Mouse (Mus musculus) E14TG2a.4 (cell line): ENCODE results near the gene Gcnt2.

Experiments used
- H3K27me3 ChIP-seq: 2 replicates; pipeline ENCODE4 v1.6.1; 2014; ENCODE audit warnings: low read length, control low read depth; ENCODE audit not compliant: insufficient read depth
- H3K36me3 ChIP-seq: 2 replicates; pipeline ENCODE4 v1.6.1; 2014; ENCODE audit warnings: low read length, control low read depth; ENCODE audit not compliant: insufficient read depth
- H3K4me1 ChIP-seq: replicated peaks from 2 replicates; pipeline ENCODE4 v1.6.1; 2014; ENCODE audit warnings: low read depth, low read length, control low read depth
- H3K4me3 ChIP-seq: replicated peaks from 2 replicates; pipeline ENCODE4 v1.5.1; 2014; ENCODE audit warnings: mild to moderate bottlenecking, low read length
- H3K9me3 ChIP-seq: 2 replicates; pipeline ENCODE4 v1.6.1; 2014; ENCODE audit warnings: low read length, control low read depth
- CTCF ChIP-seq: conservative IDR thresholded peaks from 2 replicates; pipeline ENCODE4 v1.5.1; 2014; ENCODE audit warnings: low read length
- NANOG ChIP-seq: IDR thresholded peaks from 2 replicates; pipeline ENCODE4 v1.6.1; 2014; ENCODE audit warnings: borderline replicate concordance, low read length, mixed read lengths
- POU5F1 ChIP-seq: IDR thresholded peaks from 2 replicates; pipeline ENCODE4 v1.6.1; 2014; ENCODE audit warnings: low read length, borderline replicate concordance

Gene Gcnt2

DNA sequence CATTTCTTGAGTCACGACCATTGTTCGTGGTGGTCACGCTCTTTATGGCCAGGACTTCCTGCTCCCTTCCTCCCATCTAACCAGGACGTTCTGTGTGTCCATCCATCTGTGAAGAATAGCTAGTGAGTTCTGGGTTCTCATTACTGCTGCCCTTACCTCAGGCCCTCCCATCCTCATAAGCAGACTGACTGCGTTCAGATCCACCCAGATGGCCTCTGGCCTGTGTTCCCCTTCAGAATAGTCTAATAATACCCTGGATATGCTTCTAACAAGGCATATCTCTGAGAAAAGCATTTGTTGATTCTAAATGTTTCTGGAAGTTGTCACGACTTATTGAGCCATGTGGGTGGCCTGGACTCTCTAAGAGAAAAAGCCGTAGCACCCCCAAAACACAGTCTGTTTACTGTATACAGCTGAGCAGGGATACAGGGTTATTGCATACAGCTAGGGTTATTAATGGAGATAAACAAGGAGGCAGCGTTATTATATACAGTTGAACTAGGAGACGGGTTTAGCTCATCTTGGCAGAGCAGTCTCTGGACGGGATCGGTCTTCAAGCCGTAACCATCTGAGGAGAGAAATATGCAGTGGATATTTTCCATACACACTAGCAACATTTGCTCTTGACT, 42.4 kb downstream of the Gcnt2 start:
- Histone ChIP-seq H3K36me3 (peaks cover 59% of the 10 kb centered on the region), H3K4me1 (peaks cover 94% of the 10 kb centered on the region), H3K9me3 (no peaks in the 10 kb centered on the region), H3K4me3 (no peak overlapping the region), H3K27me3 (no peaks in the 10 kb centered on the region)
- TF ChIP-seq CTCF (no peak), POU5F1 (no peak), NANOG (no peak)

DNA sequence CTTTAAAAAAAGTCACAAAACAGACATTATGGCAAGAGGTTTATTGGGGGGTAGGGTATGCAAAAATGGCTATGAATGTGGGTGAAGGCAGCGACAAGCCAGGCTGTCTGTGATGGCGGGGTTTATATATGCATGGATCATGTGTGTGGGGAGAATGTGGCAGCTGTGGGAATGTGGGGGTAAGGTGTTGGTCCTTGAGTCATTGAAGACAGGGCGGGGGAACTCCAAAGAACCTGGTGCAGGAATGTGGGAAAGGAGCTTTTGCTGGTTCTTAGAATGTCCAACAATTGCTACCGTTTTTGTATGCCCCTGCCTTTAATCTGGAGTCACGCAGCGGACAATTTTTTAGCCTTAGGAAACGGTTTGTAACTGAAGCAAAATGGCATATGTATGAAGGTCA, 44.5 kb downstream of the Gcnt2 start:
- Histone ChIP-seq H3K4me3 (peak overlapping the region; percentile 52), H3K36me3 (peaks cover 59% of the 10 kb centered on the region), H3K4me1 (peaks cover 98% of the 10 kb centered on the region), H3K27me3 (no peaks in the 10 kb centered on the region), H3K9me3 (no peaks in the 10 kb centered on the region)
- TF ChIP-seq NANOG (no peak), POU5F1 (no peak), CTCF (no peak)

DNA sequence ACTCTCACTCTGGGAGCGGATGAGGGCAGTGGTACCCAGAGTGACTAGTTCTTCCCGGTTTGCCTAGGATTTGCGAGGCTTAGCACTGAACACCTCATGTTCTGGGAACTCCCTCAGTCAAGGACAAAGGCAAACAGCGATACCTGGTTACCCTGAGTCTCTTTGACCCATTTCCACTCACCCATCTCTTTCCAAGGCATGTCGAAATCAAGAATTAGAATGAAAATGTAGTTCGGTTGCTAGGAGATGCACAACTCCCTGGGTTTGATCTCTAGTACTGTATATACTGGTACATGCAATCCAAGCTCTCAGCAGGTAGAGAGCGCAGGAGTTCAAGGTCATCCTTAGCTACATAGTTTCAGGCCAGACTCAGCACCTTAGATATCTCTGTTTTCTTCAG, 47.0 kb downstream of the Gcnt2 start:
- Histone ChIP-seq H3K9me3 (no peaks in the 10 kb centered on the region), H3K4me1 (peaks cover 89% of the 10 kb centered on the region), H3K4me3 (0 out of 2 replicates have a peak overlapping the region, but pooled peaks have one; percentile 5), H3K27me3 (no peaks in the 10 kb centered on the region), H3K36me3 (peaks cover 47% of the 10 kb centered on the region)
- TF ChIP-seq CTCF (no peak), NANOG (0 out of 2 replicates have a peak, but pooled peaks have one; percentile 23), POU5F1 (no peak)

DNA sequence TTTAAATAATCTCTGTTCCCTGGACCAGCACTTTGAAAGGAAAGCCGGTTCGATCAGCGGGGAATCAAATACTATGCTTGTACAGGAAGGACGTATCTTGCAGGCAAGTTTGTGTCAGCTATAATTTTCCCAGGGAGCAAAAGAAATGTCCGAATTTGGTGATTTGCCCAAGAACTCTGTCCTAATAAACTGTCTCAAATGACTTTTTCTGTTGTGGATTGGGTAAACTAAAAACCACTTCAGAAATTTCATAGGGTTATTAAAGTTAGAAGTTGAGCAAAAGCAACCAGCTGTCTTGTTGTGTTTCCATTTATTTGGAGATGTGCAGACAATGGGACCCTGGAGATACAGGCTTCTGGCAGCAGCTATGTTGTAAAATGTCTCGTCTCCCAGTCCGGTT, 47.7 kb downstream of the Gcnt2 start:
- H3K9me3 ChIP-seq: no peaks in the 10 kb centered on the region
- no peaks in the 10 kb centered on the region for H3K27me3 ChIP-seq
- peaks cover 46% of the 10 kb centered on the region for H3K36me3 ChIP-seq
- no peak for TF ChIP-seq CTCF
- TF ChIP-seq NANOG: no peak
- no peak for TF ChIP-seq POU5F1
- peaks cover 89% of the 10 kb centered on the region for H3K4me1 ChIP-seq
- H3K4me3 ChIP-seq: no peak overlapping the region

DNA sequence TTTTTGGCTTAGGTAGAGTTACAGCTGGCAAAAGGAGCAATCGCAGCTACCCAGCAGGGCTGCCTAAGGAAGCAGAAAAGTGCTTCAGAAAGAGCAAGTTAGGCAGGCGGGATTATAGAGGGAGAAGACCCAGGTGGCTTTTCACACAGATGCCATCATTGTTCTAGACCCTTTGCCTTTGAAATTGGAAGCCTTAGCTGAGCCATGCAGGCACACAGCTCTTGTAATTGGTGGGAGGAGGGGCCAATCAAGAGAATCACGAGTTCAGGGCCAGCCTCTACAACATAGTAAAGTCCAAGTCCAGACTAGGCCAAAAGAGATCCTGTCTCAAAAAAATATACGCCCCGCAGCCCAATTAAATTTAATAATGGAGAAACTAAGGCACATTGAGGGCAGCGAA, 48.5 kb downstream of the Gcnt2 start:
- TF ChIP-seq NANOG: no peak; the same call in 1 of the 2 replicates
- no peak for TF ChIP-seq CTCF
- H3K4me1 ChIP-seq: peaks cover 88% of the 10 kb centered on the region
- no peaks in the 10 kb centered on the region for H3K27me3 ChIP-seq
- H3K4me3 ChIP-seq: no peak overlapping the region
- H3K9me3 ChIP-seq: no peaks in the 10 kb centered on the region
- H3K36me3 ChIP-seq: peaks cover 41% of the 10 kb centered on the region

DNA sequence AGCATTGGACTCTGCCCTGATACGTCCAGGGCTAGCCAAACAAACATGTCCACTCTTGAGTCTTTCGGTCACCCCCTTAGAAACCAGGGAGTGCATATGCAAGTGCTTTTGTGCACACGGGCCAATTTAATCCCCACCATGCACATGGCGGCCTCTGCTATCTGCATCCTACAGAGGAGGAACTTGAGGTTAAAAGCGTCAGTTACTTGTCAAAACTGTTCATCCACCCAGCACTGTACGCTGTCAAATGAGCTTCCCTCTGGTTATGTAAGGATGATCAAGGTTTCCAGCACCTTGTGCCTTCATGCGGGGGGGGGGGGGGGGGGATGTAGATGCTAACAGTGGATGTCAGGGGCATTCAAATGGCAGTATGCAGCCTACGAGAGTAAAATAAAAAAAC, 49.5 kb downstream of the Gcnt2 start:
- TF ChIP-seq POU5F1 (no peak), CTCF (no peak), NANOG (no peak)
- Histone ChIP-seq H3K9me3 (no peaks in the 10 kb centered on the region), H3K4me1 (peaks cover 91% of the 10 kb centered on the region), H3K36me3 (peaks cover 40% of the 10 kb centered on the region), H3K4me3 (no peak overlapping the region), H3K27me3 (no peaks in the 10 kb centered on the region)

DNA sequence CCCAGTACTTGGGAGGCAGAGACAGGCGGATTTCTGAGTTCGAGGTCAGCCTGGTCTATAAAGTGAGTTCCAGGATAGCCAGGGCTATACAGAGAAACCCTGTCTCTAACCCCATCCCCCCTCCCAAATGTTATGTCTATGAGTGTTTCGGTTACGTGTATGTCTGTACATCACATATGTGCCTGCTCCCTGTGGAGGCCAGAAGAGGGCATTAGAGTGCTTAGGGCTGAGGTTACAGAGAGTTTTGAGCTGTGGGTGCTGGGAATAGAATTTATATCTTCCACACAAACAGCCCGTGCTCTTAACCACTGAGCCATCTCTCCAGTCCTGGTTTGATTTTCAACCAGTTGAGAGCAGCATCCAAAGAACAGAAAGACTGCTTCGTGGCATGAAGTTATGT, 50.5 kb downstream of the Gcnt2 start:
- H3K4me3 ChIP-seq: no peak overlapping the region
- H3K4me1 ChIP-seq: peaks cover 88% of the 10 kb centered on the region
- H3K36me3 ChIP-seq: peaks cover 35% of the 10 kb centered on the region
- H3K9me3 ChIP-seq: no peaks in the 10 kb centered on the region
- no peaks in the 10 kb centered on the region for H3K27me3 ChIP-seq
- TF ChIP-seq CTCF (no peak), POU5F1 (no peak), NANOG (no peak)

DNA sequence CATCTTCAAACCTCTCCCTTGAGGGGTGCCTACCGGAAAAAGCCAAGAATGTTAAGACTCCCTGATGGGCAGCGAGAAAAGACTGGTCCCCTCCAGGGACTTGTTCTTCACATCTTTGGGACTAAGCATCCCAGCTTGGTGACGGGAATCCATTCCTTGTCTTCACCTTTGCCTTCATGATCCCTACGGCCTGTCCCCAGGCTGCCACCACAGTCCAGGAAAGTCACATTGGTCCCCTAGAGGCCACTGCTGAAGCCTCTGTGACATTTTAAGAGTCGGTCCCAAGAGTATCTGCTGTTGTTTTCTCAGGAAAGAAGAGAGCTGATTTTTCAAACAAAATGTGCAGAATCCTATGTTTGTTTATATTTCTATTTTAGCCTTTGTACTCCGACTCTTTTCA, 52.4 kb downstream of the Gcnt2 start:
- peaks cover 88% of the 10 kb centered on the region for H3K4me1 ChIP-seq
- no peaks in the 10 kb centered on the region for H3K9me3 ChIP-seq
- no peak overlapping the region for H3K4me3 ChIP-seq
- H3K36me3 ChIP-seq: peaks cover 25% of the 10 kb centered on the region
- H3K27me3 ChIP-seq: no peaks in the 10 kb centered on the region
- no peak for TF ChIP-seq CTCF
- no peak for TF ChIP-seq POU5F1
- no peak for TF ChIP-seq NANOG
